Mouse (Mus musculus) brain, embryonic 14.5 days (tissue): ENCODE measurements around the gene Pdzd2.

ENCODE experiments used
- CTCF ChIP-seq: fragments of 200-500 bp; IDR thresholded peaks from 2 replicates; pipeline ENCODE4 v1.5.1; 2012; ENCODE audit warnings: inconsistent platforms, mild to moderate bottlenecking, moderate library complexity, borderline replicate concordance; ENCODE audit not compliant: insufficient read depth, insufficient read length; ENCODE audit errors: extremely low read depth
- POLR2A ChIP-seq: fragments of 200-500 bp; IDR thresholded peaks from 2 replicates; pipeline ENCODE4 v1.6.1; 2012; ENCODE audit warnings: mild to moderate bottlenecking, inconsistent platforms, borderline replicate concordance; ENCODE audit not compliant: poor library complexity, insufficient read depth, insufficient read length, severe bottlenecking; ENCODE audit errors: extremely low read depth

DNA sequence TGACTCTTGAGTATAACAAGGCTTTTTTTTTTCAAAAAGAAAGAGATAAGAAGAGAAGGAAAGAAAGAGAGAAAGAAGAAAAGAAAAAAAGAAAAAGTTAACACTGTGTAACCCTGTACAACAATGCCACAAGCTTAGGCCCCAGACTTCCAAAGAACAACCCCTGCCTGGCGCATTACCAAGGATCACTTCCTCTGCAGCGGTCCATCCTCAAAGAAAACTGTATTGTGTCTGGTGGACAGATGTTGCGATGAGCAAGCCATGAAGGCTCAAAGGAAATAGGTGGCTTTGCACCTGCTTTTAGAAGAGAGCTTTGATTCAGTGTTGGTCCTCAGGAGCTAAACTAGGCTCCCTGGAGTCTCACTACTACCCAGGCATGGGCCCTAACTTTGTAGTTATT is 89.5 kb downstream of the Pdzd2 start:
- TF ChIP-seq CTCF (no peak), POLR2A (no peak)
